Mouse (Mus musculus) CD4-positive helper T cell, adult 2 months (primary cell): ENCODE measurements around the gene Polr3h.
A peak's percentile ranks its signal among the peaks of the same experiment; 100 is the strongest.

ENCODE experiments used
- DNase-seq: peaks from one replicate; pipeline ENCODE4 v3.0.0-alpha.2; 2012; ENCODE audit warnings: low read depth, missing footprints, low spot score

Gene Polr3h

DNA sequence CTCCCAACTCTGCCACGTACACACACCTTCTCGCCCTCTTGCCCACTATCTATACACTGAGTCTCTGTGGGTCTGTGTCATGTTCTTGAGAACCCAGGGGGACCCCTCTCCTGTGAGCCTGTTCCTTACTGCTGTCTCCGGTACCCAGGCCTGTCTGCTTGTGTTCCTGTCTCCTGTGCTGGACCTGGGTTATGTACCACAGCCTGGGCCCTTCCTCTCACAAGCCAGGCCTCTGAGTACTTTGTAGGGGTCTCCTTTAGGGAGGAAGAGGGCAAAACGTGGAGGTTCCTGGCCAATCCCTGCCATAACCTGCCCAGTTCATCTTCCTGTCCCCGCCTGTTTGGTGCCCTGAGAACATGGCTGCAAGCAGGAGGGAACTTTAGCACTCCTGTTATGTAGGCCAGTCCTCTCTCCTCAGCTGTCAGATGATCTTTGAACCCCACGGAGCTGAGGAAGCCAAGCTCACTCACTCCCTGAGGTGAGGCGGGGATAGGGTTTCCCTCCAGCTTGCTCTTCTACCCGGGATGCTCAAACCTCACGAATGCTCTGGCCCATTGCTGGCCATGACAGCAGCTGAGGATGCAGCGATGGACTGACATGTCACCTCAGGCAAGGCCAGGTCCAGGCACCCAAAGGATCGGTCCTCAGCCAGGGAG is 23.6 kb upstream of the Polr3h start:
- no peak for DNase-seq

DNA sequence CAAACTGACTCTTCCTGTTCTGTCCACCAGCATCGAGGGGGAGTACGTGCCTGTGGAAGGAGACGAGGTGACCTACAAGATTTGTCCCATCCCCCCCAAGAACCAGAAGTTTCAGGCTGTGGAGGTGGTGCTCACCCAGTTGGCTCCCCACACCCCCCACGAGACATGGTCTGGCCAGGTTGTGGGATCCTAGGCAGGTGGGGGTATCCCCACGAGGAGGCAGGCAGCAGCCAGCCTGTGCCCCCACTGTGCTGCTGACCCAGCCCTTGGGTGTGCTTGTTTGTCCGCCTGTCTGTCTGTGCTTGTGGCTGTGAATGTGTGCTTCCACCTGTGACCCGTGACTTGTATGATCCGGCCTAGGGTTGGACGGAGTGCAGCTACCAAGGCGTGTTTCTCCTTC is 23.0 kb upstream of the Polr3h start:
- no peak for DNase-seq

- no peak for DNase-seq
These were observed 17.2 kb upstream of the Polr3h start for GRCm38 (mm10) chr15:81943176-81943749.

GRCm38 (mm10) chr15:81941010-81941409 is 15.0 kb upstream of the Polr3h start:
- no peak for DNase-seq

DNA sequence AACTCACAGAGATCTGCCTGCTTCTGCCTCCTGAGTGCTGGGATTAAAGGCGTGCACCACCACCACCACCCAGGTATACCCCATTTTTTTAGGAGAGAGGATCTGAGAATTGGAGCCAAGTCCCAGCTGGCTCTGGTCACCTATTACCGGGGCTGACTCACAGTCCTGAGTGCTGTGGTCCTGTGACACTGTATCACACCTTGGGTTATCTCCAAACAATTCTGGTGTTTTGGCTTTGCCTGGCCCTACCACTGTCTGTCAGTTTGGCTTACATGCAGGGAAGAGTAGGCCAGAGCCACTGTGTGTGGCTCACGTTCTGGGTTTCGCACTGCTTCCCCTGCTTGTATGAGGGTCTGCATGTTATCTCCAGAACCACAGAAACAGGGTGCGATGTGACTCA is 14.2 kb upstream of the Polr3h start:
- DNase-seq = no peak

DNA sequence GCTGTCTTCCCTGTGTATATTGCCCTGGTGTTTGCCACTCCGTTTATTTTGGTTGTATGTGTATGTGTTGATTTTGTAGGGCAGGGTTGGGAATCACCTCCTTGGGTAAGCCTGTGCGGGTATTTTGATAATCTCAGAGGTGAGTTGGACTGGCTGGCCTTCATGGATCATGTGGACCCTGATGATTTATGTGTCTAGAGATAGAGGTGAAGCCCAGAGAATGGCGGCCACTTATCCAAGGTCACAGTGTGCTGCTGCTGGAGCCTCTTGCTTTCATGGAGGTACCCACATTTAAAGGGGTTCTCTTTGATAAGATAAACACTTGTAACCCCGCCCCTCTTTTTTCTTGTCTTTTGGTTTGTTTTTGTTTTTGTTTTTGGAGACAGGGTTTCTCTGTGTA is 13.7 kb upstream of the Polr3h start:
- DNase-seq = no peak

DNA sequence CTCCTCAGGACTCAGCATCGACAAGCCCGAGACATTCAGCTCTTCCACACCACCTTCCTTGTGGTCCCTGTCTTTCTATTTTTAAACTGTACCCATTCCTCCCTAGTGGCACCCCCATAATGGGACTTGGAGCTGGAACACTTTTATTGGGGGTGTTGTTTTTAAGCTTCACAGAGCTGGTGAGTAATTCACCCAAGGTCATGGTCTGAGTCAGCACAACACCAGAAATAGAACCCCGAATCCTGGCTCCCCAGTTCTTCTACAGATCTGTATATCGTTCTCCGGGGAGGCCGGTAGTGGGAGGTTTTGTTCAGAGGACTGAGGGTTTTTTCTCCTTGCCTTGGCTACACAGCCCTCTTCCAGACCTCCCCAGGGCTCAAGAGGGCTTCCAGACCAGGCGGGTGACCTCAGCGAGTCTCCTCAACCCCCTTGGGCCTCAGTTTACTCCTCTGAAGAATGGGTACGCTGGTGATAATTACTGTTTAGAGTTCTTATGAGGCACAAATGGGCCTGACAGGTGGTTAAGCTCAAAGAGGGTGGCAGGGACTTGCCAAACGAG is 13.2 kb upstream of the Polr3h start:
- no peak for DNase-seq

GRCm38 (mm10) chr15:81938246-81938645 is 12.2 kb upstream of the Polr3h start:
- peak; percentile 28 for DNase-seq

DNA sequence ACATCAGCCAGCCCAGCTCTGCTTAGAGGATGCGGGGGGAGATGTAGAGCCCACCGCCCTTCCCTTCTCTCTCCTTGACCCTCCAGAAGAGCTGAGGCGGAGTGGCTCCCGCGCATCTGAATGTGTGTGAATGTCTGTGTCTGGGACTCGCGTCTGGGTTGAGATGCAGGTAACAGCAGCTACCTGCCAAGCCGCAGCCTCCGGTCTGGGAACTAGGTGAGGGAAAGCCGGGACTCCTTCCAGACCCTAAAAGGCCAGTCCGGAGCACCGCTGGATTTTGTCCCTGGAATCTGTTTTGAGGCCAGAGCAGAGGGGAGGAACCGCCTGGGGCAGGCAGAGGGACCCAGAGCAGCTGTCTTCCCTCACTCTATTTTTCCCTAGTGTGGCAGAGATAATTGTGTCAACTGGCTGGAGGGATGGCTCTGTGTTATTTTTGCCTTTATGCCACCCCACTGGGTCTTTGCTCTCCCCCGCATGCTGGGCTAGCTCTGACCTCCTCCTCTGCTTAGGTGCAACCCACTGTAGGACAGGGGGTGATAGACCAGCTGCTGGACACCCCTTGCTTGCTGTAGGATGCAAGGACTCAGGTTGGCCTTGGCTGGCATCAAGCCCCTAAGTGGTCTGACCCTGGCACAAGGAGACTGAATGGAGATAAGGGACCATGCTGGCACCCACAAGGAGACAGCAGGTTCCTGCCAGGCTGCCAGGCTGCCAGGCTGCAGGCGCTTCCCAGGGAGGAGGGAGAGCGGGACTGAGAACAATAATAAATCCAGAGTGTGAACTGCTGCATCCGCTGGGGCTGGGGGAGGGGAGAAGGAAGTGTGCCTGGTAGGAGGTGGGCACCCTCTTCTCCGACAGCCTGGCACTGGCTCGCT is 11.3 kb upstream of the Polr3h start:
- no peak for DNase-seq

GRCm38 (mm10) chr15:81936679-81937078 is 10.6 kb upstream of the Polr3h start, which contains the start of gene Csdc2:
Gene Csdc2 (plus strand): TSS chr15:81936759.
- DNase-seq = no peak

DNA sequence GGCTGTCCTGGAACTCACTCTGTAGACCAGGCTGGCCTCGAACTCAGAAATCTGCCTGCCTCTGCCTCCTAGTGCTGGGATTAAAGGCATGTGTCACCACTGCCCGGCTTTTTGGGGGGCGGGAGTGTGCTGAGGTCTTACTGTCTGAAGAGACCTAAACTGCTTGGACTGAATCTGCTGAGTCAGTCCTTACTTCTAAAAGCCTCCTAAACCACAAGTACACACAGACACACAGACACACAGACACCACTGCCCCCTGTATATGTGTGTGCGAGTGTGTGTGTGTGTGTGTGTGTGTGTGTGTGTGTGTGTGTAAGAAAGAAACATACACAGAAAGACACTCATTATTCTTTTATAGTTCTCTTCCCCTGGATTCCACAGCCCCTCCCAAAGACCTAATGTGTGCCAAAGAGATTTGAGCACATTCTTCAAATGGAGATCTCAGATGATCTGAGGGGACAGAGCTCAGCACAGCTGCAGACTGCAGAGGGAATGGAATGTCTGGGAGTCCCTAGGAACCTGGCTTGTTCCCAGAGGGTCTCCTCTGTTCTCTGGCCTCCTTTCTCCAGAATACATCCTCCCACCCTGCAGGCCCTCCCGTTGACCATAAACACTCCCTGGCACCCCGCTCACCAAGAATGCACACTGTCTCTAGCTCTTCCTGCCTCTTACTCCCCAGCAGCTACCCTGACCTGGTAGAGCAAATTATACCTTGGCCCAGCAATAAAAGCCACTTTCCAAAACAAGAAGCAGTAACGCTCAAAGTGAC is 10.0 kb upstream of the Polr3h start:
- no peak for DNase-seq

DNA sequence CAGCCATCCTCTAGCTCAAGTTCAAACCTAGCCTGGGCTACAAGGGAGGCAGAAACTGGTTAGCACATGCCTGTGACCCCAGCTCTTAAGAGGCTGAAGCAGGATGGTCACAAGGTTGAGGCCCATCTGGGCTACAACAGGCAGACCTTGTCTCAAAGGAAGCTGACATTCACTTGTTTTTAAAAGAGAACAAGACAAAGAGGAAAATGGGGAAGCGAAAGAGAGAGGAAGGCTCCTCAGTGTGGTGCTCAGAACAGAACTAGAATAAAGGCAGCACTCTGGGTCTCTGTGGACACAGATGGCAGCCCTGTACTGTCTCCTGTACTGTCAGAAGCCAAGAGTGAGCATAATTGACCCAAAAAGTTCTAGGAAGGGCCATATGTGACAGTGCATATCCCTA is 7.9 kb upstream of the Polr3h start:
- DNase-seq = no peak

DNA sequence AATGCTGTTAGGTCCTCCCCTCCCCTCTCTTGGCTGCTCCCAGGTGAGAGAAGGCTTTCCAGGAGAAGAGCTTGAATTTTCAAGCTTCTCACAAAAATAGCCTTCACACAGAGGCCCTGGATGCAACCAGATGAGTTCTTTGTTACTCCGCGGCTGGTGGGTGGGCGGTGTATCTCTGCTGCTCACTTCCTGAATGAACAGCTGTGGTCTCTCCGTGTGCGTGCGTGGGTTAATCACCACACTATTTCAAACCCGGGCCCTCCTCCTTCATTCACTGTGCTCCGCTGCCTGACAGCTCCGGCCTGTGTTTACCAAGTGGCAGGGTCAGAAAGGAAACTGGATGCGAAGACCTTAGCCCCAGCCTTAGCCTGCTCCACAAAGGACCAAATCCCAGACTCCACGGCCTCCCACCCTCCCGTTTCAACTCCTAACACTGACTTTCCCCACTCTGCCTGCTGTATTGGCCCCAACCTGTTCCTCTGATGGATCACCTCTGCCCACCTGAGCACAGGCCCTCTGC is 7.0 kb upstream of the Polr3h start:
- peak; percentile 41 for DNase-seq

GRCm38 (mm10) chr15:81928277-81928676 is 2.2 kb upstream of the Polr3h start:
- DNase-seq = peak; percentile 27

DNA sequence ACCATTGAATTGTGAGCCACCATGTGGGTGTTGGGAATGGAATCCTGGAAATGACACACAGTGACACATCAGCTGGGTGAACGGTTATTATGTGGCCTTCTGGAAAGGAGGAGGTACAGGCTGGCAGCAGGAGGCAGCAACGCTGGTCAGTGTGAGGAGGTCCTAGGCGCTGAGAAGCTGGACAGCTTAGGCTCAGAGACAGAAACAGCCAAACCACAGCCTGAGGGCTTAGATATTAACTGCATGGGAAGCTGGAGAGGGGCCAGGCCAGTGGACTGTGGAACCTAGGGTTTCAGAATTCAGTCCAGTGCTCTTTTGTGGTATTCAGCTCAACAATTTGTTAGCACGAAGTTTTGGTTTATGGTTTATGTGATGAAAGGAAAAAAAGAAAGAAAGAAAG is 1.7 kb upstream of the Polr3h start:
- DNase-seq = no peak

DNA sequence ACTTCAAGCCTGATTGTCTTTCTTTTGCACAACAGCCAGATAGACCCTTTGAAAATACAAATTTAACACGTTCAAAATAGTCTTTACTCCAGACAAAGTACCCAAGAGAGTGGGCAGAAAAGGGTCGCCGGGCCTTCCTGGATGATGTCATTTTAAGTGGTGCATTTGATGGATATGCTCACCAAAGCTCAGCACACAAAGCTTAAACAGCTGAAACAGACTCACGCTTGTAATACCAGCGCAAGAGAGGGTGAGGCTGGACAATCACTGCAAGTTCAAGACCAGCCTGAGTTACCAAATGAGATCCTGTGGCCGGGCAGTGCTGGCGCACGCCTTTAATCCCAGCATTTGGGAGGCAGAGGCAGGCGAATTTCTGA is 394 bp upstream of the Polr3h start:
- no peak for DNase-seq

DNA sequence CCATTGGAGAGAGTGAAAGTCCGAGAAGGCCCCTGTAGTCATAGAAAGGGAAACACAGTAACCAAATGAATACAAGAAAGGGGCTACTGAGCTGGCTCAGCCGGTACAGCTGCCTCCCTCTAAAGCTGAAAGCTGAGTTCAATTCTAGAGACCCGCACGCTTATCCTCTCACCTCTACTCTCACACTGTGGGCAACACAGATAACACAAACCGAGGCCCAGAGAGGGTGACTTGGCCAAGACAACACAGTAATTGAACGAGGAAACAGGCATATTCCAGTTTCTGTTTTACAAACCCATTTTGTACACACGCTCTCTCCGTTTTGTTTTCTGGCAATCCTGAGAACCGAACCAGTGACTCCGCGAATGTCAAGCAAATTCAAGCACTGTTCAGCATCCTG is 1.1 kb downstream of the Polr3h start:
- no peak for DNase-seq

DNA sequence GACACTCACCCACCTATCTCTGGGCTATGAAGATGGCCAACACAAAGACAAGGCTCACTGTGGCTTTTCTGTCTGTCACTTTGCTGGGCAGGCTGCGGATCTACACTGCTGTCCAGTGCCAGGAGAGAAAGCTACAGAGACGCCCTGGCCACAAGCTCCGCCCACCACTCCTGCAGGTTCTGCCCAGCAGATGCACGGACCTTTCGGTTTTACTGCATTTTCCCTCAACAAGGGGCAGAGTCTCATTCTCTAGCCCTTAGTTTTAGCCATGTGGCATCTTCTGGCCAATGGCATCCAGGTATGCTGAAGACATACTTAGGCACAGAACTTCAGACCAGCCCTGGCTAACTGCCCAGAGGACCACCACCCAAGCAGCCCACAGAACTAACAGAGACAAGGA is 4.8 kb downstream of the Polr3h start:
- DNase-seq = no peak

DNA sequence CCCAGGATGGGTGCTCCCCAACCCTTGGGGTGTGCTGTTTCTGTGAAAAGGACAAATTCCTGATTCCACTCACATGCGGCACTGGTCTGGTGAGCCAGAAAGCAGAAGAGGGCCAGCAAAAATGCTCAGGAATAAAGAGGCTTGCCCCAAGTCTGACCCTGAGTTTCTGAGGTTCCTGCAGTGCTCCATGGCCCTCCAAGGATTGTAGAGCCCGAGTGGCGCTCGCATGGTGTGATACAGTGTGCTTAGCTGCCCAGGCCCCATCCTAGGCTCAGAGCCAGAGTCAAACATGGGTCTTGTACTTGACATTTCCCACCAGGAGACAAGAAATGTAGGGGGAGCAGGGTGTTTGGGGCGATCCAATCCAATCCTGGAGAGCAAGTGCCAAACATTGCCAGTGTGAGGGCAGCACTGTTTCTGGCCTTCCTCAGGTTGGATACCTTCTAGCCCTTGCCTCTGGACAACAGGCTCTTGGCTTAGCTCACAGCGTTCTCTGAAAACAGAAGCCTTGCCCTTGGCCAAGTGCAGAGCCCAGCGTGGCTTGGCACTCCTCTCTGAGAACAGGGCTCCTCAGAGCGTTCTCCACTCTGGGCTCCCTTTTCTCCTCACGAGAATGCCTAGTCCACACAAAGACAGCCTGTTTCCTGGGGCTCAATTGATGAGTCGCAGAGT is 5.4 kb downstream of the Polr3h start:
- DNase-seq = no peak

- no peak for DNase-seq
These were observed 7.0 kb downstream of the Polr3h start for GRCm38 (mm10) chr15:81919062-81919461.
